Mouse (Mus musculus) intestine, embryonic 14.5 days (tissue): Measurements from ENCODE around the gene Ssc5d. TPM values are rescaled to one million over a fixed set of nuclear protein-coding genes. Genes with fewer than 3 reads are reported as not detected.

Source experiments
- ATAC-seq: fragments of 200-750 bp; cut with Nextera tagmentation; replicated peaks from 2 replicates; pipeline ENCODE4 v1.8.0; 2017; ENCODE audit warnings: low read depth, moderate number of reproducible peaks, moderate TSS enrichment, moderate library complexity; ENCODE audit not compliant: low FRiP score, low TSS enrichment
- DNase-seq: peaks from one replicate; pipeline ENCODE4 v3.0.0-alpha.2; 2018; ENCODE audit warnings: low spot score
- H3K27ac ChIP-seq: fragments of 300-500 bp; sonication (generic); 2 replicates; pipeline ENCODE4 v1.5.1; 2014; ENCODE audit warnings: low read depth, mild to moderate bottlenecking, control low read depth
- H3K27me3 ChIP-seq: fragments of 300-500 bp; sonication (generic); replicated peaks from 2 replicates; pipeline ENCODE4 v1.6.1; 2014; ENCODE audit warnings: low read length, control low read depth; ENCODE audit not compliant: control insufficient read depth, insufficient read depth
- H3K36me3 ChIP-seq: fragments of 300-500 bp; sonication (generic); 2 replicates; pipeline ENCODE4 v1.6.1; 2014; ENCODE audit warnings: low read length, control low read depth; ENCODE audit not compliant: control insufficient read depth, insufficient read depth
- H3K4me1 ChIP-seq: fragments of 300-500 bp; sonication (generic); replicated peaks from 2 replicates; pipeline ENCODE4 v1.6.1; 2014; ENCODE audit warnings: low read length, control low read depth, mixed read lengths; ENCODE audit not compliant: control insufficient read depth, insufficient read depth
- H3K4me2 ChIP-seq: fragments of 300-500 bp; sonication (generic); 2 replicates; pipeline ENCODE4 v1.6.1; 2014; ENCODE audit warnings: low read length
- H3K4me3 ChIP-seq: fragments of 300-500 bp; sonication (generic); 2 replicates; pipeline ENCODE4 v1.5.1; 2014; ENCODE audit warnings: low read depth, low read length, control low read depth, mixed read lengths
- H3K9ac ChIP-seq: fragments of 300-500 bp; sonication (generic); 2 replicates; pipeline ENCODE4 v1.6.1; 2014; ENCODE audit warnings: mild to moderate bottlenecking, low read length
- H3K9me3 ChIP-seq: fragments of 300-500 bp; sonication (generic); 2 replicates; pipeline ENCODE4 v1.6.1; 2016; ENCODE audit warnings: low read length, control low read depth; ENCODE audit not compliant: control insufficient read depth
- WGBS: fragments of 180-500 bp; shearing (Covaris S2); extraction: QIAGEN DNeasy Blood & Tissue Kit; methylation state at CpG from one replicate; pipeline ENCODE4 v1.1.7; 2014; 5-methylcytosine and 5-hydroxymethylcytosine counted together
- polyA plus RNA-seq: library from polyadenylated mRNA; unstranded; fragments of >200 nt; fragmentation: Nextera tagmentation; extraction: Ambion mirVana; gene quantifications from 2 replicates; pipeline ENCODE4 v1.2.1, GENCODE M21; 2014

Gene Ssc5d
- polyA plus RNA-seq, 1 experiment from 2014 or later: 3.7 TPM

DNA sequence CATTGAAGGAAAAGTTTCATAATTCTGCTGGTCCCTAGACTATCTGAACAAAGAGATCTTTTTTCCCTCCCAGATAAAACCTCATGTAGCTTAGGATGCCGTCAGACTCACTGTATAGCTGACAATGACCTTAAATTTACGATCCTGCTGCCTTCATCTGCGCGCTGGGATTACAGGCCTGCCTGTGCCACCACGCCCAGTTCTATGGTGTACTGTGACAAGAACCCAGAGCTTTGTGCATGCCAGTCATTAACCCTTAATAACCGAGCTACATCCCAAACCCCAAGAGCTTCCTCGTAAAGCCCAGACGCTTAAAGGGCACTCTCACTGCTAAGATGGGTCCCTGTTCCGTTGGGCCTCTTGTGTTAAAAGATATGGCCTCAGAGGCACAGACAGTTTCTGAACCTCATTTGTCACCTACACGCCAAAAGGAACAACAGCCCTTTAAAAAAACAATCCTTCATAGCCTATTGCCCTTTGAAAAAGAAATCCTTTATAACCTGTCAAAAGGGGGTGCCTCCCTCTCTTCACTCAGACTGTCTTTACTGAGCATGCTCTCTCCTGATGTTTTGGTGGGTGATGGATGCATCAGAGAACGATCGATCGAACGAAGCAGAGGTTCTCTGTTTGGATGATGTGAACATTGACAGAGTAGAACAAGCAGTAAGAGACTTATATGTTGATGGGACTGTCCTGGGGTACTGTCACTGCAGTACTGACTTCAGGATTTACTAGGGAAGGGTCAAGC, 9.7 kb upstream of the Ssc5d start:
- ATAC-seq: peak; percentile 57
- WGBS: 14% methylated on average over 14 of the region's 14 CpGs
- peak overlapping the region; percentile 80 for H3K9ac ChIP-seq
- H3K4me3 ChIP-seq: peak overlapping the region; percentile 60
- no peaks in the 10 kb centered on the region for H3K9me3 ChIP-seq
- H3K27me3 ChIP-seq: no peaks in the 10 kb centered on the region
- H3K27ac ChIP-seq: peak overlapping the region; percentile 92
- peak; percentile 70 for DNase-seq
- peaks cover 14% of the 10 kb centered on the region for H3K4me1 ChIP-seq
- peaks cover 34% of the 10 kb centered on the region for H3K36me3 ChIP-seq
- H3K4me2 ChIP-seq: peak overlapping the region; percentile 74

DNA sequence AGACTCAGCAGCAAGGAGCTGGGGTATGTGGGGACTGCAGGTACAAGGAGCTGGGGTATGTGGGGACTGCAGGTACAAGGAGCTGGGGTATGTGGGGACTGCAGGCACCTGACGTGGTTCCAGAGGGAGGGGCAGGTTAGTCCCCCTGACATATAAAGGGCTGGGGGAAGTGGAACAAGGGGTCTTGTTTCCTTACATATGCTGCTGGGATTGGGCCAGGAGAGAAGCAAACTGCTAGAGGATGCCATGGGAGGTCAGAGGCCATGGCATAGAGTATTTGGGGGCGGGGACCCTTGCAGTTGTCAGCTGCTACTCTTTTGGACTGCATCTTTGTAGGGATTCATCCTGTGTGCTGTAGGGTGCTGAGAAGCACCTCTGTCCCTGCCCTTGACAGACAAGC, 8.1 kb upstream of the Ssc5d start:
- H3K27me3 ChIP-seq: no peaks in the 10 kb centered on the region
- ATAC-seq (no peak), DNase-seq (no peak)
- 88% methylated on average over 2 of the region's 2 CpGs for WGBS
- peaks cover 19% of the 10 kb centered on the region for H3K4me1 ChIP-seq
- H3K9me3 ChIP-seq: no peaks in the 10 kb centered on the region
- no peak overlapping the region for H3K4me2 ChIP-seq
- H3K36me3 ChIP-seq: peaks cover 37% of the 10 kb centered on the region
- no peak overlapping the region for H3K4me3 ChIP-seq
- H3K9ac ChIP-seq: no peak overlapping the region
- no peak overlapping the region for H3K27ac ChIP-seq

DNA sequence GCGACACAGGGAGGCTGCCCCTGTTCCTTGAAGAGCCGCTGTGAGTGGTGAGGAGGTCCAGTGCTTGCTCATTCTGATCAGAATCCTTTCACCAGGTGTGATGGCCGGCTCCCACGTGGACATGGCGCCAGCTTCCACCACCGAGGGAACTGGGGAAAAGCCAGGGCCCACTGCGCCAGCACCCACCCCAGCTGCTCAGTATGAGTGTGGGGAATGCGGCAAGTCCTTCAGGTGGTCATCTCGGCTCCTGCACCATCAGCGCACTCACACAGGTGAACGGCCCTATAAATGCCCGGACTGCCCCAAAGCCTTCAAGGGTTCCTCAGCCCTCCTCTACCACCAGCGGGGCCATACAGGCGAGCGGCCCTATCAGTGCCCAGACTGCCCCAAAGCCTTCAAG, 6.9 kb upstream of the Ssc5d start:
- no peak for DNase-seq
- no peak overlapping the region for H3K4me2 ChIP-seq
- no peak for ATAC-seq
- 92% methylated on average over 15 of the region's 15 CpGs for WGBS
- no peak overlapping the region for H3K4me3 ChIP-seq
- H3K36me3 ChIP-seq: peaks cover 37% of the 10 kb centered on the region
- H3K4me1 ChIP-seq: peaks cover 31% of the 10 kb centered on the region
- H3K9ac ChIP-seq: no peak overlapping the region
- no peaks in the 10 kb centered on the region for H3K27me3 ChIP-seq
- H3K9me3 ChIP-seq: no peaks in the 10 kb centered on the region
- no peak overlapping the region for H3K27ac ChIP-seq

DNA sequence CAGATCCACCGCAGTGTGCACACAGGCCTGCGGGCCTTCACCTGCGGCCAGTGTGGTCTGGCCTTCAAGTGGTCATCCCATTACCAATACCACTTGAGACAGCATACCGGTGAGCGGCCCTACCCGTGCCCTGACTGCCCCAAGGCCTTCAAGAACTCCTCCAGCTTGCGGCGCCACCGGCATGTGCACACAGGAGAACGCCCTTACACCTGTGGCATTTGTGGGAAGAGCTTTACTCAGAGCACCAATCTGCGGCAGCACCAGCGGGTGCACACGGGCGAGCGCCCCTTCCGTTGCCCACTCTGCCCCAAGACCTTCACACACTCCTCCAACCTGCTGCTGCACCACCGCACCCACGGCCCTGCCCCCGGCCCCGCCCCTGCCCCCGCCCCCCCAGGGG, 6.5 kb upstream of the Ssc5d start:
- peaks cover 37% of the 10 kb centered on the region for H3K36me3 ChIP-seq
- no peak for ATAC-seq
- no peak for DNase-seq
- no peak overlapping the region for H3K4me2 ChIP-seq
- H3K27ac ChIP-seq: no peak overlapping the region
- H3K27me3 ChIP-seq: no peaks in the 10 kb centered on the region
- no peaks in the 10 kb centered on the region for H3K9me3 ChIP-seq
- H3K9ac ChIP-seq: no peak overlapping the region
- no peak overlapping the region for H3K4me3 ChIP-seq
- WGBS: 84% methylated on average over 21 of the region's 21 CpGs
- peaks cover 35% of the 10 kb centered on the region for H3K4me1 ChIP-seq

DNA sequence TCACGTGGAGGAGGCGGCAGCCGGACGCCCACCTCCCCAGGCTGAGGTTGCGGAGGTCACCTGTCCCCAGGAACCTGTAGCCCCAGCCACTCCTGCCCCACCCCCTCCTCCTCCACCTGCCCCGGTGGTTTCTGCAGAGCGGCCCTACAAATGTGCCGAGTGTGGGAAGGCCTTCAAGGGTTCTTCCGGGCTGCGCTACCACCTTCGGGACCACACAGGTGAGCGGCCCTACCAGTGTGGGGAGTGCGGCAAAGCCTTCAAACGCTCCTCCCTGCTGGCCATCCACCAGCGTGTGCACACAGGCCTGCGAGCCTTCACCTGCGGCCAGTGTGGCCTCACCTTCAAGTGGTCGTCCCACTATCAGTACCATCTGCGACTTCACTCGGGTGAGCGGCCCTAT, 5.6 kb upstream of the Ssc5d start:
- ATAC-seq: no peak
- Histone ChIP-seq H3K27ac (no peak overlapping the region), H3K36me3 (peaks cover 37% of the 10 kb centered on the region), H3K27me3 (no peaks in the 10 kb centered on the region), H3K9ac (no peak overlapping the region), H3K4me2 (no peak overlapping the region), H3K4me3 (no peak overlapping the region), H3K9me3 (no peaks in the 10 kb centered on the region), H3K4me1 (peaks cover 39% of the 10 kb centered on the region)
- WGBS: 88% methylated on average over 21 of the region's 21 CpGs
- no peak for DNase-seq

DNA sequence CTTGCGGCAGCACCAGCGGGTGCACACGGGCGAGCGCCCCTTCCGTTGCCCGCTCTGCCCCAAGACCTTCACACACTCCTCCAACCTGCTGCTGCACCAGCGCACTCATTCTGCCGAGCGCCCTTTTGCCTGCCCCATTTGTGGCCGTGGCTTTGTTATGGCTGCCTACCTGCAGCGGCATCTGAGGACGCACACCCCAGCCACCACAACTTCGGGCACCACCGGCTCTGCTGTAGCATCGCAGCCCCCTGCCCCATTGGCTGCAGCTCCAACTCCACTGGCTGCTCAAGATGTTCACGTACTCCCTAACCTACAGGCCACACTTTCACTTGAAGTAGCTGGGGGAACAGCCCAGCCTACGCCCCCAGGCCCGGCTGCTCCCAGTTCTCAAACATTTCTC, 5.1 kb upstream of the Ssc5d start:
- Histone ChIP-seq H3K4me3 (no peak overlapping the region), H3K4me2 (no peak overlapping the region), H3K27ac (peak overlapping the region; percentile 51; the same call in 1 of the 2 replicates), H3K27me3 (no peaks in the 10 kb centered on the region), H3K36me3 (peaks cover 37% of the 10 kb centered on the region), H3K9me3 (no peaks in the 10 kb centered on the region), H3K9ac (no peak overlapping the region), H3K4me1 (peaks cover 44% of the 10 kb centered on the region)
- ATAC-seq: no peak
- WGBS: 89% methylated on average over 19 of the region's 19 CpGs
- DNase-seq: no peak

DNA sequence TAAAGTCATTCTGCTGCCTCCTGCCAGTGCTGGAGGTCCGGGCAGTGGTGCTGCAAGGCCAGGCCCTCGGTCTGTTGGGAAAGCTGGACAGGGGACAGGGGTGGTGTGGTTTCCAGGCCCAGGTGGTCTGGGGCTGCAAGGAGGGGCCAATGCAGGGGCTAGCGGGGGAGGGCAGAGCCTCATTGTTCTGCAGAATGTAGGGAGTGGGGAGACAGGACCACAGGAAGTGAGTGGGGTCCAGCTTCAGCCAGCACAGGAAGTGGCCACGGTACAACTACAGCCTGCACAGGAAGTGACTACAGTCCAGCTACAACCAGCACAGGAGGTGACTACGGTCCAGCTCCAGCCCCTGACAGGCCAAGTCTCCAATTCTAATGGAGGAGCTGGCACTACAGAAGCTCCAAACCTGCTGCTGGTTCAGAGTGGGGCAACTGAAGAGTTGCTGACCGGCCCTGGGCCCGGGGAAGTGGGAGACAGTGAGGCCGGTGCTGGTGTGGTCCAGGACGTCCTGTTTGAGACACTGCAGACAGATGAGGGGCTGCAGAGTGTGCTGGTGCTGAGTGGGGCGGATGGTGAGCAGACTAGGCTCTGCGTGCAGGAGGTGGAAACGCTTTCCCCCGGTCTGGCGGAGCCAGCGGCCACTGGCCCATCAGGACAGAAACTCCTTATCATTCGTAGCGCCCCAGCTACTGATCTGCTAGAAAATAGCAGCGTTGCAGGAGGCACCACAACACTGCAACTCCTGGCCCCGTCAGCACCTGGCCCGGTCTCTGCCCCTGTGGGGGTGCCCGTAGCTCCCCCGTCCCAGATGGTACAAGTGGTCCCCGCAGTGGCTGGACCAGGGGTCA, 4.4 kb upstream of the Ssc5d start:
- no peaks in the 10 kb centered on the region for H3K27me3 ChIP-seq
- no peak overlapping the region for H3K4me3 ChIP-seq
- ATAC-seq: no peak
- no peaks in the 10 kb centered on the region for H3K9me3 ChIP-seq
- peak overlapping the region; percentile 51; the same call in 1 of the 2 replicates for H3K27ac ChIP-seq
- no peak overlapping the region for H3K4me2 ChIP-seq
- H3K9ac ChIP-seq: no peak overlapping the region
- WGBS: 55% methylated on average over 23 of the region's 23 CpGs
- DNase-seq: no peak
- H3K4me1 ChIP-seq: peaks cover 47% of the 10 kb centered on the region
- peaks cover 37% of the 10 kb centered on the region for H3K36me3 ChIP-seq

DNA sequence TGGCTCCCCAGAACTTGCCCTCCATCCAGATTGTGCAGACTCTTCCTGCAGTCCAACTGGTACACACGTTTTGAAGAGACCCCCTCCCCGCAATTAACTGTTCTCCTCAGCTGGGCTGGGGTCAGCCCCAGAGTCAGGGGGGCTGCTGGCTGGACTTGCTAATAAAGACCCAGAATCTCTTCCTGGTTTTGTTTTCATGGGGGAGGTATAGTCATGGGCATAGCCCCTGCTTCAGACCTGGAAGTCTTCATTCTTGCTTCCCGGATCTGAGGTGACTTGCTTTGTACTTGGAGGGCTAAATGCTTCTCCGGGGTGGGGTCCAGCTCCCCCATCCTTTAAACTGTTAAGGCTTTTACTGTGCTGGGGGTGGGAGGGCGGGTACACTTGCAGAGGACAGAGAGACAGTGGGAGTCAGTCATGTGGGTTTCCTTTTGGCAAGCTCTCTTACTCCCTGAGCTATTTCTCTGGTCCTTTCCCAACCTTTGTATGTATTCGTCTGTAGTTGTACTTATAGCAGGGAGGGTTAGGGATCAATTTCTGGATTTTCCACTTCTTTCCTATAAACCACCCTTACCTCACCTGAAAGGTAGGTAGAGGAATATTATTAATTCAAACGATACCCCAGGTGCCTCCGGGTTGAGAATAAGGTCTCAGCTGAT, 3.6 kb upstream of the Ssc5d start, which contains the start of gene Nat14:
TSS of gene Nat14 (plus strand) at position 205 of the 659 bp plus-strand sequence.
- Histone ChIP-seq H3K4me2 (peak within 1 kb of the TSS; percentile 72), H3K9ac (0 out of 2 replicates have a peak within 1 kb of the TSS, but pooled peaks have one; percentile 6), H3K27me3 (no peaks in the 10 kb centered on the region), H3K9me3 (no peaks in the 10 kb centered on the region), H3K4me1 (peaks cover 48% of the 10 kb centered on the region), H3K27ac (peak within 1 kb of the TSS; percentile 66), H3K36me3 (peaks cover 37% of the 10 kb centered on the region), H3K4me3 (peak within 1 kb of the TSS; percentile 19)
- ATAC-seq: no peak
- 30% methylated on average over 8 of the region's 8 CpGs for WGBS
- no peak for DNase-seq
